Mouse (Mus musculus) lung, postnatal 0 days (tissue): ENCODE data around the gene Gm4553.
"Not testable (repeated sequence)": the region's sequence is repeated elsewhere in the genome, so short reads cannot be mapped to it uniquely, and the experiment has no call there.

Experiments
- CTCF ChIP-seq: IDR thresholded peaks from 2 replicates; pipeline ENCODE4 v1.5.1; 2016; ENCODE audit warnings: antibody characterized with exemption, mild to moderate bottlenecking
- EP300 ChIP-seq: IDR thresholded peaks from 2 replicates; pipeline ENCODE4 v1.6.1; 2016; ENCODE audit warnings: antibody characterized with exemption, mild to moderate bottlenecking, control low read depth

- TF ChIP-seq CTCF, EP300: not testable (repeated sequence)
Measured at GRCm38 (mm10) chr7:142206891-142207290, 41.4 kb upstream of the Gm4553 start.
